Mouse (Mus musculus) left cerebral cortex, postnatal 36 days (tissue): ENCODE data around the gene Gm5795. TPM values are rescaled to one million over a fixed set of nuclear protein-coding genes. Genes with fewer than 3 reads are reported as not detected.
"Not testable (repeated sequence)": the region's sequence is repeated elsewhere in the genome, so short reads cannot be mapped to it uniquely, and the experiment has no call there.

Experiments
- DNase-seq, 2 experiments: peaks; one replicate each; pipeline ENCODE4 v3.0.0; 2021 to 2022; ENCODE audit warnings: low spot score in 2 of 2, mixed read lengths in 1 of 2
- intact Hi-C: fragments of 180-260 bp; cut with DNase I; formaldehyde crosslinking; loops from one replicate; pipeline ENCODE4 v1.15.1; 2025
- total RNA-seq, 2 experiments: library from RNA; stranded (reverse); gene quantifications; 2 replicates each; pipeline ENCODE4 v1.2.3; 2021

The Gm5795 gene
- not detected for total RNA-seq

GRCm38 (mm10) chr14:3187955-3188354, at the start of gene Gm5795:
TSS of gene Gm5795 (plus strand) at chr14:3188255.
- DNase-seq, intact Hi-C loops: not testable (repeated sequence)

- DNase-seq, intact Hi-C loops: not testable (repeated sequence)
These were observed 20.5 kb downstream of the Gm5795 start, which contains the start of gene D830030K20Rik for GRCm38 (mm10) chr14:3208272-3209152. TSS of gene D830030K20Rik (plus strand) at chr14:3208488.

- intact Hi-C loops: not testable (repeated sequence)
These were observed 21.3 kb downstream of the Gm5795 start for GRCm38 (mm10) chr14:3209367-3209766.

More at GRCm38 (mm10) chr14:3209367-3209766, 21.3 kb downstream of the Gm5795 start:
- peak in 1 of 2 experiments; percentile 12 for DNase-seq

Other genes starting within 250 kb of the Gm5795 start
- gene Gm2888, start 158.3 kb upstream of the Gm5795 start, total RNA-seq: not detected
- 1 to 10 TPM in 1 of 2 experiments, not detected in 1; 1.0 TPM for gene Gm2897, start 139.0 kb upstream of the Gm5795 start, total RNA-seq
- gene Gm10340, start 54.3 kb upstream of the Gm5795 start, total RNA-seq: not detected
- 1 to 10 TPM; 5.3 to 5.4 TPM for gene D830030K20Rik, start 20.2 kb downstream of the Gm5795 start, total RNA-seq
- under 1 TPM in 1 of 2 experiments, not detected in 1; 0.36 TPM for gene Gm2956, start 144.4 kb downstream of the Gm5795 start, total RNA-seq
- not detected for gene Gm10413, start 206.8 kb downstream of the Gm5795 start, total RNA-seq
- 1 to 10 TPM; 1.8 to 2.6 TPM for gene Gm10409, start 224.4 kb downstream of the Gm5795 start, total RNA-seq
- gene Gm3005, start 239.8 kb downstream of the Gm5795 start, total RNA-seq: not detected